Mouse (Mus musculus) c-Kit-positive CD71-negative TER-119-negative erythroid progenitor cells, embryonic 14.5 days (primary cell): Measurements from ENCODE around the gene Dnaja2.
A peak's percentile ranks its signal among the peaks of the same experiment; 100 is the strongest.

Source experiments
- DNase-seq: peaks from one replicate; pipeline ENCODE4 v3.0.0-alpha.2; 2013; ENCODE audit warnings: low read depth

Dnaja2 gene

DNA sequence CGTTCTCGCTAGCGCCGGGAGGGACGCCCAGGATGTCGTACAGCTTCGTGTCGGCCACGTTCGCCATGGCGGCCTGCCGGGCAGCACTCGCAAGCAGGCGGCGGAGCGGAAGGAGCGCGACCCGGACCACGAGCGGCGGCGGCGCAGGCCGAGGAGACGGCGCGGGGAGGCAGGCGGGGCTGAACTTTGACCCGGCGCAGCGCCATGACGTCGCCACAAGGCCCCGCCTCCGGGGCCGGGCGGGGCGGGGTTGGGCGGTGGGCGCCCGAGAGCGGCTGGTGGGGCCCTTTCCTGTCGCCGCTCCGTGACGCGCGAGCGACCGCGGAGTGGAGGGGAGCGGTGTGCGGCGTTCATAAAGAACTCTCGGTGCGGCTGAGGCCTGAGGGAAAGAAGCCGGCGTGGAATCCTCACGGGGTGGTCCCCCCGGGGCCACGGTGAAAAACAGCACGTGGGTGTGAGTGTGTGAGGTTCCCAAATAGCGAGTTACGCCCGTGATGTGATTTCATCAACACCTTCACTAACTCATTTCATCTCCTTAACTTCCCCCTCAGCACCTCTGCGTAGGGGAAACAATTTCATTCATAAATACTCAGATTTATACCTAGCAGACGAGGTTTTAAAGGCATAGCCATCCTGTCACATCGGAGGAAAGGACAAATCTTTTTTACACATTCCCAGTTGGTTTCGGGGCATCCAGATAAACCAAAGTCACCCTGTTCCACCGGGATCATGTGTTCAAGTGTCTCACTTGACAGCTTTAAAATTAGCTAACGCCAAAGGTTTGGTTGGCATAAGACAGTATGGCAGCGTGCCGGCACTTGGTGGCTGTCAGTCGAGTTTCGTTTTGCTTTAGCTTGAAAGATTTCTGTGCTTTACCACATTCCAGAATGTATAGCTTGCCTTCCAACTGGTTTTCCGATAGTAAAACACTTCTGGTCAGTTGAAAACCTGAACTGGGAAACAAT is at the start of gene Dnaja2:
Gene Dnaja2, minus strand, starts transcription at position 164 of the 965 bp plus-strand sequence.
- peak; percentile 68 for DNase-seq

DNA sequence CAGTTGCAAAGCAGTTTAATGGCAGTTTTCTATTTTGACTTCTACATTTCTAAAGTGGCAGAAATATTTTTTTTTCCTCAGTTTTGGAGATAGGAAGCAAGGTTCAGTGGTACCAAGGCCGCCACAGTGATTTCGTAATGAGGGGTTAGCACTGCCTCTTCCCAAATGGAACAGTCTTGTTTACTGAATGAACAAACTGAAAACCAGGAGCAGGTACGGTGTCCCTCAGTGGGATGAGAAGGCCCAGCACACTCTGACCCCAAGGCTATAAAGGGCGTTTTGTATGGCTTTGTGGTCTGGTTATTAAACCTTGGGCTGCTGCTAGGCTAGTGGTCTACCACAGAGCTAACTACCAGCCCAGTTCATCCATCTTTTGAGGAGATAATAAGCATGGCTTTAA is 49.1 kb upstream of the Dnaja2 start:
- no peak for DNase-seq

- peak; percentile 17 for DNase-seq
These were observed 48.2 kb upstream of the Dnaja2 start for GRCm38 (mm10) chr8:85603203-85603895.

DNA sequence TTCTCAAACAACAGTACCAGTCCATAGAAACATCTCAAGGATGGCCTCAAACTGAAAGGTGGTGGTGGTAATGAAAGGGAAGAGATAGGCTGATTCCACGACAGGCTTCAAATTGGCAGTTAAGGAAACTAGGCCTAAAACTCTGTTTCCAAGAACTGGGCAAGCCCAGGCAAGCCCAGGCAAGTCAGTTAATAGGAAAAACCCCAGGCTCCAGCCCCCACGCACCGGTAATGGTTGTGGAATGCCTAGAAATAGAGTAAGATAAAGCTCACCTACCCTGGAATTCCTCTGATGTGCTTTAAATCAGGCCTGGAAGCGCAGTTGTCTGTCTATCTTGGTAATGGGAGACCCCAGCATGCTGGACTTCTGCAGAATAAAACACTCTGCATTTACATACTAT is 47.6 kb upstream of the Dnaja2 start:
- no peak for DNase-seq

GRCm38 (mm10) chr8:85601741-85602140 is 46.6 kb upstream of the Dnaja2 start:
- DNase-seq = no peak

DNA sequence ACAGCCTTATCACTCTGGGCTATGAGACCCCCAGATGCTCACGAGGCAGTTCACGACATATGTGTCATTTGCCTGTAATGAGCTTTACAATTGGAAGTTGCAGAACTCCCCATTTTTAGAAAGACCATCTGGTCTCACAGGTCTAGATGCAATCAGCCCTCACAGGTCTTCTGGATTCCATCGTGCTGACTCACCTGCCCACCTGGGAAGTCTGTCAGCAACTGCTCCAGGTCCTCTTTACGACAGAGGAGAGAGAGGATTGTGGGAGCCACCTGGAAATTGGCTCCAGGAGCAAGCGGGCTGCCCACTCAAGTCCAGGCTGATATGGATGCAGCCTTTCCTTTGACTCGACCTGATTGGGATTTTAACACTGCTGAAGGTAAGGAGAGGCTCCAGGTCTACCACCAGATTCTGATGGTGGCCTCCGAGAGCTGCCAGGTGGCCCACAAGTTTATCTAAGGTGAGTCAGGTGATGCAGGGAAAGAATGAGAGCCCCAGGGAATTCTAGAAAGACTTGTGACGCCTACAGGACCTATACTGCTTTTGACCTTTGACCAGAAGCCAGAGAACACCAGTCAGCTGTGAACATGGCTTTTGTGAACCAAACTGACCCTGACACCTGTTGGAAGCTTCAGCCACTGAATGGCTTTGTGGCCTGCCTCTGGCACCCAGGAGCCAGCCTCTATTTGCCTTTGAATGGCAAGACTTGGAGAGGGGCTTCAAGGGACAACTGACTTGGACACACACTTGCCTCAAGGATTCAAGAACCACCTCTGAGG is 42.5 kb upstream of the Dnaja2 start:
- DNase-seq = no peak

DNA sequence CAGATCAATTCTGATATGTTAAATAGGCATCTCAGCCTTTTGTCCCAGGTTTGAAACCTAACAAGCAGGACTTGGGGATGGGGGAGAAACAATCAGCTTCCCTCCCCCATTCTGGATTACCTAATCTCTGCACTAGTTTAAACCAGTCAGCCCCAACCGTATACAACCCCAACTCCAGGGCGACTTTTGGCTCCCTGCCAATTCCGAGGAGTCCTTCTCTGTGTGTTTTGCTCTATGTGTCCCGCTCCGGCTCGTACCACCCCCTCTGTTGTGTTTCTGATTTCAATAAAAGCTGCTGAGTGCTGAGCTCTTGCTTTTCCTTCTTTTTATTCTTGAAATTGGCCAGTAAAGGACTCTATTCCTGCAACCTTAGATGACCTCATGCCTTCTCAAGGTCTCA is 40.2 kb upstream of the Dnaja2 start:
- no peak for DNase-seq

- no peak for DNase-seq
These were observed 39.8 kb upstream of the Dnaja2 start for GRCm38 (mm10) chr8:85594983-85595382.

- DNase-seq = no peak
These were observed 38.2 kb upstream of the Dnaja2 start for GRCm38 (mm10) chr8:85593324-85593723.

GRCm38 (mm10) chr8:85591532-85591931 is 36.4 kb upstream of the Dnaja2 start:
- DNase-seq = no peak

GRCm38 (mm10) chr8:85590258-85590657 is 35.1 kb upstream of the Dnaja2 start:
- DNase-seq = no peak

- DNase-seq = no peak
These were observed 33.5 kb upstream of the Dnaja2 start for GRCm38 (mm10) chr8:85588596-85588995.

- DNase-seq = no peak
These were observed 22.5 kb upstream of the Dnaja2 start for GRCm38 (mm10) chr8:85577666-85578065.

GRCm38 (mm10) chr8:85573972-85574496 is 18.9 kb upstream of the Dnaja2 start:
- no peak for DNase-seq

DNA sequence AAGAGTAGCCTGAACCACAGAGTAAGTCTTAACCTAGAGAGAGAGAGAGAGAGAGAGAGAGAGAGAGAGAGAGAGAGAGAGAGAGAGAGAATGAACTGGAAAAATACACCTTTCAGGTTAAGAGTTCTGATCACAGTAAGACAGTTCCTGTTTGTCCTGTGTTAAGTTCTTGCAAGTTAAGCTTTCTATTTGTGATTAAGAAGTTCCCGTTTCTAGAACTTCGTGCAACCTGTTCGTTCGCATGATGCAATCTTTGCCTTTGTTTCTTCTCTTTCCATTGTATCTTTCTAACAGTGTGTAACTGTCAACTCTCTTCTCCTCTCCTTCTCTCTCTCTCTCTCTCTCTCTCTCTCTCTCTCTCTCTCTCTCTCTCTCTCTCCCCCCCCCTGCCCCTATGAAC is 15.3 kb upstream of the Dnaja2 start:
- no peak for DNase-seq

- no peak for DNase-seq
These were observed 12.7 kb upstream of the Dnaja2 start for GRCm38 (mm10) chr8:85567801-85568200.

GRCm38 (mm10) chr8:85565186-85565585 is 10.0 kb upstream of the Dnaja2 start:
- DNase-seq = no peak

GRCm38 (mm10) chr8:85563336-85563735 is 8.2 kb upstream of the Dnaja2 start:
- DNase-seq = no peak

DNA sequence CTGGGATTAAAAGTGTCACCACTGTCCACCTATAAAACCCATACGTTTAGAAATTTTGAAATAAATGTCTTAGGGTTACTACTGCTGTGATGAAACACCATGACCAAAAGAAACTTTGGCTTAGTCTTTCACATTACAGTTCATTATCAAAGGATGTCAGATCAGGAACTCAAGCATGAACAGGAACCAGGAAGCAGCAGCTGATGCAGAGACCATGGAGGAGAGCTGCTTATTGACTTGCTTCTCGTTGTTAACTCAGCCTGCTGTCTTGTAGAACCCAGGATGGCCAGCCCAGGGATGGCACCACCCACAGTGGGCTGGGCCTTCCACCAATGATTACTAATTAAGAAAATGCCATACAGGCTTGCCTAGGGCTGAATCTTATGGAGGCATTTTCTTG is 4.8 kb upstream of the Dnaja2 start:
- no peak for DNase-seq

GRCm38 (mm10) chr8:85559201-85559600 is 4.1 kb upstream of the Dnaja2 start:
- DNase-seq = no peak

DNA sequence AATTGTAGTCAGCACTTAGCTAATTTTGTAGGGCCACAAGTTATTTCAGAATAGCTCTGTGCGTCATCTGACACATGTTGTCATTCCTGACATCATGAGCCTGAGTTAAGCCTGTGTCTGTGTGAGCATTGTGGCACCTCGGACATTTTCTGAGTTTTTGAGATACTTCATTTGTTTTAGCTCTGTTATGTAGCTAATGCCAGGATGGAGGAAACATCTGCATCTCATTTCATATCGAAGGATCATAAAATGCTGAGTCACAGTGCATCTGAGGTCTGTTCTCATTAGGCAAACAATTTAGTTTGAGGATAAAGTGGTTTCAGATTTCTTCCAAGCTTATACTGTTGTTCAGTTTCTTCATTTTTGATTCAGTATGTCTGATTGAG is 2.5 kb upstream of the Dnaja2 start:
- no peak for DNase-seq

GRCm38 (mm10) chr8:85556986-85557600 is 1.9 kb upstream of the Dnaja2 start:
- DNase-seq = no peak
